Mouse (Mus musculus) MEL (cell line): ENCODE results near the gene Pus3. TPM values are rescaled to one million over a fixed set of nuclear protein-coding genes. Genes with fewer than 3 reads are reported as not detected.

Experiments
- DNase-seq: peaks from one replicate; pipeline ENCODE4 v3.0.0; 2011; ENCODE audit warnings: low read depth, low spot score
- H3K27ac ChIP-seq: 2 replicates; pipeline ENCODE4 v1.5.1; 2012; ENCODE audit warnings: low read depth, mild to moderate bottlenecking, control low read depth, low read length, moderate library complexity; ENCODE audit not compliant: control insufficient read depth
- H3K27me3 ChIP-seq, 2 experiments: fragments of 150-350 bp in 1 of 2; sonication (generic) in 1 of 2; 2 replicates each; pipeline ENCODE4 v1.6.1; 2012; ENCODE audit warnings: low read length in 2 of 2, mild to moderate bottlenecking in 2 of 2, improper control_type of control experiment in 1 of 2, moderate library complexity in 1 of 2; ENCODE audit not compliant: insufficient read depth in 2 of 2, control insufficient read depth in 1 of 2
- H3K36me3 ChIP-seq, 2 experiments: 2 replicates each; pipeline ENCODE4 v1.6.1; 2012 to 2014; ENCODE audit warnings: low read length in 2 of 2, improper control_type of control experiment in 1 of 2, inconsistent platforms in 1 of 2, mild to moderate bottlenecking in 1 of 2; ENCODE audit not compliant: insufficient read depth in 2 of 2, control insufficient read depth in 1 of 2
- H3K4me1 ChIP-seq, 2 experiments: fragments of 150-350 bp in 1 of 2; sonication (generic) in 1 of 2; 2 replicates each; pipeline ENCODE4 v1.6.1; 2012; ENCODE audit warnings: low read length in 2 of 2, improper control_type of control experiment in 1 of 2, mild to moderate bottlenecking in 1 of 2; ENCODE audit not compliant: insufficient read depth in 2 of 2, control insufficient read depth in 1 of 2
- H3K4me3 ChIP-seq, 2 experiments: fragments of 150-350 bp in 1 of 2; sonication (generic) in 1 of 2; 2 replicates each; pipeline ENCODE4 v1.5.1; 2012; ENCODE audit warnings: low read depth in 2 of 2, low read length in 2 of 2, mild to moderate bottlenecking in 2 of 2, moderate library complexity in 2 of 2, control low read depth in 1 of 2, improper control_type of control experiment in 1 of 2; ENCODE audit not compliant: control insufficient read depth in 1 of 2, insufficient read depth in 1 of 2
- H3K79me2 ChIP-seq: 2 replicates; pipeline ENCODE4 v1.6.1; 2012; ENCODE audit warnings: mild to moderate bottlenecking, low read length, moderate library complexity; ENCODE audit not compliant: control insufficient read depth, poor library complexity, insufficient read depth
- H3K9ac ChIP-seq: 2 replicates; pipeline ENCODE4 v1.6.1; 2012; ENCODE audit warnings: low read depth, mild to moderate bottlenecking, control low read depth, low read length, moderate library complexity; ENCODE audit not compliant: control insufficient read depth, poor library complexity, severe bottlenecking
- H3K9me3 ChIP-seq: fragments of 150-350 bp; sonication (generic); replicated peaks from 2 replicates; pipeline ENCODE4 v1.6.1; 2012; ENCODE audit warnings: mild to moderate bottlenecking, low read length, improper control_type of control experiment, moderate library complexity; ENCODE audit not compliant: insufficient read depth
- ELF1 ChIP-seq: IDR thresholded peaks from 2 replicates; pipeline ENCODE4 v1.6.1; 2014; ENCODE audit warnings: low read depth, mild to moderate bottlenecking, inconsistent platforms, low read length, improper control_type of control experiment, moderate library complexity
- ETS1 ChIP-seq: IDR thresholded peaks from 2 replicates; pipeline ENCODE4 v1.6.1; 2012; ENCODE audit warnings: low read depth, mild to moderate bottlenecking, inconsistent platforms, low read length, improper control_type of control experiment, moderate library complexity
- GABPA ChIP-seq: IDR thresholded peaks from 2 replicates; pipeline ENCODE4 v1.6.1; 2012; ENCODE audit warnings: low read depth, mild to moderate bottlenecking, inconsistent platforms, low read length, improper control_type of control experiment, moderate library complexity
- GATA1 ChIP-seq: IDR thresholded peaks from 2 replicates; pipeline ENCODE4 v1.6.1; 2011; ENCODE audit warnings: low read depth, low read length, improper control_type of control experiment
- HCFC1 ChIP-seq: IDR thresholded peaks from 2 replicates; pipeline ENCODE4 v1.6.1; 2012; ENCODE audit warnings: low read depth, mild to moderate bottlenecking, inconsistent platforms, low read length, improper control_type of control experiment, moderate library complexity
- MAZ ChIP-seq: IDR thresholded peaks from 2 replicates; pipeline ENCODE4 v1.6.1; 2012; ENCODE audit warnings: low read depth, mild to moderate bottlenecking, inconsistent platforms, low read length, improper control_type of control experiment
- MEF2A ChIP-seq: IDR thresholded peaks from 2 replicates; pipeline ENCODE4 v1.6.1; 2014; ENCODE audit warnings: low read depth, mild to moderate bottlenecking, inconsistent platforms, low read length, improper control_type of control experiment; ENCODE audit not compliant: poor library complexity, insufficient replicate concordance, severe bottlenecking; ENCODE audit errors: extremely low read depth
- RAD21 ChIP-seq: IDR thresholded peaks from 2 replicates; pipeline ENCODE4 v1.6.1; 2011; ENCODE audit warnings: mild to moderate bottlenecking, low read depth, low read length, improper control_type of control experiment
- RCOR1 ChIP-seq: IDR thresholded peaks from 2 replicates; pipeline ENCODE4 v1.6.1; 2012; ENCODE audit warnings: low read depth, mild to moderate bottlenecking, inconsistent platforms, low read length, improper control_type of control experiment
- SIN3A ChIP-seq: IDR thresholded peaks from 2 replicates; pipeline ENCODE4 v1.6.1; 2012; ENCODE audit warnings: low read length, improper control_type of control experiment, inconsistent platforms
- TAL1 ChIP-seq: IDR thresholded peaks from 2 replicates; pipeline ENCODE4 v1.6.1; 2012; ENCODE audit warnings: mild to moderate bottlenecking, inconsistent platforms, low read length, moderate library complexity, mixed read lengths
- TBP ChIP-seq: IDR thresholded peaks from 2 replicates; pipeline ENCODE4 v1.8.0; 2011; ENCODE audit warnings: low read depth, low read length, improper control_type of control experiment
- TCF12 ChIP-seq: IDR thresholded peaks from 2 replicates; pipeline ENCODE4 v1.6.1; 2014; ENCODE audit warnings: low read depth, mild to moderate bottlenecking, inconsistent platforms, low read length, improper control_type of control experiment, moderate library complexity
- UBTF ChIP-seq: IDR thresholded peaks from 2 replicates; pipeline ENCODE4 v1.6.1; 2012; ENCODE audit warnings: low read depth, mild to moderate bottlenecking, inconsistent platforms, low read length, improper control_type of control experiment, moderate library complexity, borderline replicate concordance; ENCODE audit not compliant: insufficient read depth
- USF1 ChIP-seq: IDR thresholded peaks from 2 replicates; pipeline ENCODE4 v1.6.1; 2014; ENCODE audit warnings: low read depth, mild to moderate bottlenecking, inconsistent platforms, low read length, improper control_type of control experiment, moderate library complexity
- USF2 ChIP-seq, 2 experiments: IDR thresholded peaks; 2 replicates each; pipeline ENCODE4 v1.6.1; 2011 to 2012; ENCODE audit warnings: improper control_type of control experiment in 2 of 2, low read length in 2 of 2, borderline replicate concordance in 1 of 2, inconsistent platforms in 1 of 2, low read depth in 1 of 2, mild to moderate bottlenecking in 1 of 2; ENCODE audit not compliant: insufficient read depth in 1 of 2
- ZC3H11A ChIP-seq: IDR thresholded peaks from 2 replicates; pipeline ENCODE4 v1.6.1; 2012; ENCODE audit warnings: low read depth, mild to moderate bottlenecking, inconsistent platforms, low read length, improper control_type of control experiment
- ZMIZ1 ChIP-seq: IDR thresholded peaks from 2 replicates; pipeline ENCODE4 v1.6.1; 2012; ENCODE audit warnings: low read depth, mild to moderate bottlenecking, inconsistent platforms, low read length, improper control_type of control experiment, moderate library complexity
- polyA plus RNA-seq, 2 experiments: library from polyadenylated mRNA; stranded (reverse) in 1 of 2; unstranded in 1 of 2; fragments of >175 nt in 1 of 2; fragments of >200 nt in 1 of 2; gene quantifications; 2 replicates each; pipeline versions ENCODE4 v1.2.1 to v1.2.4; 2012; ENCODE audit warnings: low replicate concordance in 2 of 2, low read depth in 1 of 2; ENCODE audit not compliant: insufficient read length in 2 of 2, insufficient read depth in 1 of 2, missing spikeins in 1 of 2
- total RNA-seq: library from RNA; depleted of rRNA; stranded (reverse); fragments of 300-350 nt; gene quantifications from 2 replicates; pipeline ENCODE4 v1.2.3, GENCODE M21; 2012

The Pus3 gene
- total and polyA plus RNA-seq, 3 experiments = 15.8 to 23.8 TPM; not detected in 1

GRCm38 (mm10) chr9:35516182-35516581 lies 42.2 kb upstream of the Pus3 start:
- no peak overlapping the region for H3K27ac ChIP-seq

GRCm38 (mm10) chr9:35516711-35517110 lies 41.7 kb upstream of the Pus3 start:
- H3K9me3 ChIP-seq = no peaks in the 10 kb centered on the region
- H3K27me3 ChIP-seq = peaks cover 3 to 9% of the 10 kb centered on the region in 2 experiments; a peak in 3 of 4 replicates
- H3K27ac ChIP-seq = no peak overlapping the region
- H3K4me1 ChIP-seq = no peaks in the 10 kb centered on the region
- H3K9ac ChIP-seq = no peak overlapping the region
- no peaks in the 10 kb centered on the region for H3K79me2 ChIP-seq
- no peak for TF ChIP-seq TBP
- no peak for TF ChIP-seq ZC3H11A
- no peak for TF ChIP-seq SIN3A
- TF ChIP-seq UBTF = no peak
- no peak for TF ChIP-seq USF2 (IDR thresholded peaks at IDR 0.05; ENCODE audit: borderline replicate concordance in 1 of 2, insufficient read depth in 1 of 2, low read depth in 1 of 2, low read length in 2 of 2)
- TF ChIP-seq, all 39 proteins: peak for 0
- H3K36me3 ChIP-seq = no peaks in the 10 kb centered on the region
- no peak for DNase-seq
- H3K4me3 ChIP-seq = no peak overlapping the region

More at GRCm38 (mm10) chr9:35516182-35516581, 42.2 kb upstream of the Pus3 start:
- no peak for TF ChIP-seq USF2 (IDR thresholded peaks at IDR 0.05; ENCODE audit: borderline replicate concordance in 1 of 2, insufficient read depth in 1 of 2, low read depth in 1 of 2, low read length in 2 of 2)
- no peak for TF ChIP-seq RAD21
- no peak for TF ChIP-seq USF1
- no peak for TF ChIP-seq GATA1
- TF ChIP-seq SIN3A = no peak
- TF ChIP-seq MAZ = no peak
- TF ChIP-seq ZMIZ1 = no peak
- no peak for TF ChIP-seq MEF2A
- TF ChIP-seq RCOR1 = no peak
- no peak for TF ChIP-seq TCF12
- no peak for TF ChIP-seq HCFC1
- TF ChIP-seq ELF1 = no peak
- no peak for TF ChIP-seq GABPA
- TF ChIP-seq TAL1 = no peak
- TF ChIP-seq ETS1 = no peak
- Histone ChIP-seq H3K9ac (no peak overlapping the region), H3K9me3 (no peaks in the 10 kb centered on the region), H3K36me3 (no peaks in the 10 kb centered on the region), H3K4me1 (no peaks in the 10 kb centered on the region), H3K79me2 (no peaks in the 10 kb centered on the region), H3K4me3 (no peak overlapping the region), H3K27me3 (peaks cover 2 to 9% of the 10 kb centered on the region in 2 experiments; a peak in 3 of 4 replicates)
- no peak for DNase-seq
